Mouse (Mus musculus): ENCODE measurements around the gene Prr14.

- TF ChIP-seq CTCF (IDR thresholded peaks at IDR 0.05; ENCODE audit: extremely low read depth, insufficient read length, insufficient replicate concordance, low read depth, low read length) (no peak), POLR2A (IDR thresholded peaks at IDR 0.05; ENCODE audit: low read depth, low read length) (no peak)
These were observed 17.4 kb downstream of the Prr14 start for GRCm38 (mm10) chr7:127476855-127477254.

Data from small intestine, adult 2 months (tissue).